Mouse (Mus musculus) embryonic fibroblast, embryonic 13.5 days (primary cell): ENCODE results near the gene Stt3b.

ENCODE experiments used
- CTCF ChIP-seq: IDR thresholded peaks from 2 replicates; pipeline ENCODE4 v1.5.1; 2011; ENCODE audit warnings: mild to moderate bottlenecking, control low read depth, low read length, moderate library complexity, borderline replicate concordance; ENCODE audit not compliant: insufficient read depth
- POLR2A ChIP-seq: IDR thresholded peaks from 2 replicates; pipeline ENCODE4 v1.6.1; 2011; ENCODE audit warnings: low read depth, mild to moderate bottlenecking, control low read depth, low read length, moderate library complexity

- no peak for TF ChIP-seq CTCF
- no peak for TF ChIP-seq POLR2A
Measured at GRCm38 (mm10) chr9:115318621-115319375, 8.6 kb upstream of the Stt3b start.
